Mouse (Mus musculus): ENCODE measurements around the gene Cbfa2t3. TPM values are rescaled to one million over a fixed set of nuclear protein-coding genes. Genes with fewer than 3 reads are reported as not detected.
A peak's percentile ranks its signal among the peaks of the same experiment; 100 is the strongest.

The Cbfa2t3 gene
- polyA plus RNA-seq, 1 experiment from 2014 or later = 12.2 TPM

DNA sequence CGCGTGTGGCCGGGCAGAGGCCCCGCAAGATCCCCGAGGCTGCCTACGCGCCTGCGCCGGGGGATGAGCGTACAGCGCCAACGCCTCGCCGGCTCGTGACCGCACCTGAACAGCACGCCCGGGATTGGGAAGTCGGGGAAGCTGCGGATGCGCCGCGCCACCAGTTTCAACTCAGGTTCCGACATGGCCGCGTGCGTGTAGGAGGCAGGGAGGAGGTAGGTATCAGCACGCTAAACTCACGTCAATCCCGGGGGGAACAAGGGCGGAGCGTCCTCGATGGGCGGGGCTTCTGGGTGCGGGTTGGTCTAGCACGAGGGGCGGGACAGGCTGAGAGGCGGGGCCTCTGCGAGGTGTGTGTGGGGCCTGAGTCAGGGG lies 122.3 kb downstream of the Cbfa2t3 start, which contains the start of gene Aprt:
Aprt (minus strand) TSS at position 262 of the 375 bp plus-strand sequence.
- ATAC-seq (ENCODE audit: low FRiP score) = peak; percentile 93
- Histone ChIP-seq H3K27me3 (0 out of 2 replicates have a peak, but pooled peaks cover 3% of the 10 kb centered on the region), H3K36me3 (replicated peaks) (peaks cover 33% of the 10 kb centered on the region), H3K4me1 (peaks cover 46% of the 10 kb centered on the region), H3K4me2 (peak within 1 kb of the TSS; percentile 69), H3K4me3 (replicated peaks) (peak within 1 kb of the TSS; percentile 64), H3K9me3 (no peaks in the 10 kb centered on the region), H3K9ac (peak within 1 kb of the TSS; percentile 79), H3K27ac (peak within 1 kb of the TSS; percentile 26; the same call in 1 of the 2 replicates)
- WGBS = under 1% methylated on average over 39 of the region's 39 CpGs

DNA sequence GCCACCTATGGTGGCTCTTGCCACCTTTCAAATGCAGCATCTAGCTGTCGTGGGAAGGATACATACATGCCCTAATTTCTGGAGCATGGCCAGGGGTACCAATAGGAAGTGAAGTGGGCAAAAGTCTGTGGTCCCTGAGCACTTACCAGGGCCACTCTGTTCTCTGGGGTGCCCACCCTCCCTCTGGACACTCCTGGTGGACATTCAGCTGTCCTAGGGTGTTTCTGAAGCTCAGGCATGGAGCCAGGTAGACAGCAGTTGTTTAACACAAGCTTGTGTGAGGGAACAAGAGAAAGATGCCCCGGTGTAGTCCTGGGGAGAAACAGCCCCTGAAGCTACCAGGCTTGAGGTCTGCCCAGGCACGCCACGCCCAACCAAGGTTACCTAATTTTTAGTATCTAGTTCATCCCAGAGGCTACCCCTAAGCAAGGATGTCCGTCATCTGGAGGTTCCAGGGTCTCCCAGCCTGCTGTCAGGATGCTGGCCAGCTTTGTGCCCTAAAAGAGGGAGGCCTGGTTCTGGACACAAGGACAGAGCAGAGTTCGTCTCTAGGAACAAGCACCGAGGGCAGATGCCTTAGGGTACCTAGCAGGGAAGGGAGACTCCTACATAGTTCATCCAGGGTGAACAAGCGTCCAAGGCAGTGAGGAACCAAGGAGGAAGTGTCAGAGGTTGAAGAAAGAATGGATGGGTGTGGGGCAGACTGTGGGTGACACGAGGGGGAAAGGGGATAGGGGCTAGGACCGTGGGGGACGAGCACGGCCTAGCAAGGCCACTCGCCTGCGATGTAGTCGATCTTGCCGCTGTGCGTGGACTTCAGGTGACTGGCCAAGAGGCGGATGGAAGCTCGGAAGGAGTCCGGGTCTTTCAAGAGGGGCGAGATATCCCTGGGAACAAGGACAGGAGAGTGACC lies 122.9 kb downstream of the Cbfa2t3 start:
- 0 out of 2 replicates have a peak, but pooled peaks cover 3% of the 10 kb centered on the region for H3K27me3 ChIP-seq
- peaks cover 46% of the 10 kb centered on the region for H3K4me1 ChIP-seq
- WGBS = 19% methylated on average over 21 of the region's 21 CpGs
- H3K4me3 ChIP-seq (replicated peaks) = peak overlapping the region; percentile 64
- ATAC-seq (ENCODE audit: low FRiP score) = peak; percentile 18
- no peaks in the 10 kb centered on the region for H3K9me3 ChIP-seq
- peak overlapping the region; percentile 69 for H3K4me2 ChIP-seq
- H3K9ac ChIP-seq = peak overlapping the region; percentile 79
- peaks cover 40% of the 10 kb centered on the region for H3K36me3 ChIP-seq (replicated peaks)
- H3K27ac ChIP-seq = peak overlapping the region; percentile 26; the same call in 1 of the 2 replicates

DNA sequence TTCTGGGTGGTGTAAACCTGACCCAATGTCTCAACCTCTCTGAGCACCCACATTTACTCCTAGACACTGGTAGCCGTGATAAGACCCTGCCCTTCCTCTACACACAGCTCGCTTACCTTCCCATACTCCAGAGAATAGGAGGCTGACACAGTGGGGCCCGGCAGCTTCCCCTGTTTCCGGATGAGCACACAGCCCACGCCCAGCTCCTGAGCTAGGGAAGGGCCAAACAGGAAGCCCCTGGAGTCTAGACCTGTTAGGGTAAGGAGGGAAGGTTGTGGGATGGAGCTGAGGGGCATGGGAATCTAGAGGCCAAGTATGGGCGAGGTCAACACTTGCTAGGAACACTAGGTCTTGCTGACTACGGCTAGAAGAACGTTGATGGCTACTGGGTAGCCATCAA lies 123.6 kb downstream of the Cbfa2t3 start:
- Histone ChIP-seq H3K4me2 (peak overlapping the region; percentile 69), H3K36me3 (replicated peaks) (peaks cover 47% of the 10 kb centered on the region), H3K9ac (no peak overlapping the region), H3K4me1 (peaks cover 46% of the 10 kb centered on the region), H3K27me3 (no peaks in the 10 kb centered on the region), H3K4me3 (replicated peaks) (0 out of 2 replicates have a peak overlapping the region, but pooled peaks have one; percentile 64), H3K9me3 (no peaks in the 10 kb centered on the region), H3K27ac (no peak overlapping the region)
- ATAC-seq (ENCODE audit: low FRiP score) = no peak
- WGBS = 78% methylated on average over 8 of the region's 8 CpGs

Small RNA genes within 50 kb of the gene (microRNA-seq; reads per million reads assigned to microRNA genes)
- not detected for gene Mir6396

Other genes with a start within 250 kb of the Cbfa2t3 start
- gene Snai3, start 238.4 kb downstream of the Cbfa2t3 start, polyA plus RNA-seq (2016; fragmentation: Nextera tagmentation; extraction: Ambion mirVana) = 0.15 TPM in 1 of 2 replicates, not detected in the other
- gene Rnf166, start 223.0 kb downstream of the Cbfa2t3 start, polyA plus RNA-seq (2016; fragmentation: Nextera tagmentation; extraction: Ambion mirVana) = 35.1 and 35.4 TPM in 2 replicates
- gene Ctu2, start 223.0 kb downstream of the Cbfa2t3 start, polyA plus RNA-seq (2016; fragmentation: Nextera tagmentation; extraction: Ambion mirVana) = 79.6 and 83.2 TPM in 2 replicates
- 4.7 and 4.9 TPM in 2 replicates for gene Piezo1, start 147.8 kb downstream of the Cbfa2t3 start, polyA plus RNA-seq (2016; fragmentation: Nextera tagmentation; extraction: Ambion mirVana)
- 43.7 and 46.0 TPM in 2 replicates for gene Cdt1, start 131.1 kb downstream of the Cbfa2t3 start, polyA plus RNA-seq (2016; fragmentation: Nextera tagmentation; extraction: Ambion mirVana)
- gene Aprt, start 122.2 kb downstream of the Cbfa2t3 start, polyA plus RNA-seq (2016; fragmentation: Nextera tagmentation; extraction: Ambion mirVana) = 170 and 188 TPM in 2 replicates
- gene Galns, start 87.6 kb downstream of the Cbfa2t3 start, polyA plus RNA-seq (2016; fragmentation: Nextera tagmentation; extraction: Ambion mirVana) = 4.2 and 5.0 TPM in 2 replicates
- gene Trappc2l, start 87.5 kb downstream of the Cbfa2t3 start, polyA plus RNA-seq (2016; fragmentation: Nextera tagmentation; extraction: Ambion mirVana) = 42.2 and 44.2 TPM in 2 replicates
- gene Pabpn1l, start 76.4 kb downstream of the Cbfa2t3 start, polyA plus RNA-seq (2016; fragmentation: Nextera tagmentation; extraction: Ambion mirVana) = not detected in 2 replicates
- gene Acsf3, start 76.4 kb upstream of the Cbfa2t3 start, polyA plus RNA-seq (2016; fragmentation: Nextera tagmentation; extraction: Ambion mirVana) = 16.1 and 17.3 TPM in 2 replicates
- gene Cdh15, start 148.9 kb upstream of the Cbfa2t3 start, polyA plus RNA-seq (2016; fragmentation: Nextera tagmentation; extraction: Ambion mirVana) = 0.51 and 0.73 TPM in 2 replicates